Mouse (Mus musculus) stomach, embryonic 14.5 days (tissue): Measurements from ENCODE around the gene Rap1gds1. TPM values are rescaled to one million over a fixed set of nuclear protein-coding genes. Genes with fewer than 3 reads are reported as not detected.

Source experiments
- ATAC-seq: fragments of 200-750 bp; cut with Nextera tagmentation; 2 replicates; pipeline ENCODE4 v1.8.0; 2017; ENCODE audit warnings: low read depth, moderate TSS enrichment; ENCODE audit not compliant: insufficient number of reproducible peaks, insufficient read depth, low FRiP score
- H3K27ac ChIP-seq: fragments of 300-500 bp; sonication (generic); 2 replicates; pipeline ENCODE4 v1.5.1; 2014; ENCODE audit warnings: mild to moderate bottlenecking, low read length, moderate library complexity, mixed read lengths
- H3K27me3 ChIP-seq: fragments of 300-500 bp; sonication (generic); 2 replicates; pipeline ENCODE4 v1.6.1; 2014; ENCODE audit warnings: low read length, control low read depth, mixed read lengths; ENCODE audit not compliant: control insufficient read depth, insufficient read depth
- H3K36me3 ChIP-seq: fragments of 300-500 bp; sonication (generic); 2 replicates; pipeline ENCODE4 v1.6.1; 2014; ENCODE audit warnings: mild to moderate bottlenecking, control low read depth, low read length, moderate library complexity, mixed read lengths; ENCODE audit not compliant: control insufficient read depth, insufficient read depth
- H3K4me1 ChIP-seq: fragments of 300-500 bp; sonication (generic); 2 replicates; pipeline ENCODE4 v1.6.1; 2014; ENCODE audit warnings: low read length, control low read depth, mixed read lengths; ENCODE audit not compliant: control insufficient read depth, insufficient read depth
- H3K4me2 ChIP-seq: fragments of 300-500 bp; sonication (generic); replicated peaks from 2 replicates; pipeline ENCODE4 v1.6.1; 2014; ENCODE audit warnings: low read depth, low read length, control low read depth
- H3K4me3 ChIP-seq: fragments of 300-500 bp; sonication (generic); 2 replicates; pipeline ENCODE4 v1.5.1; 2014; ENCODE audit warnings: low read depth, low read length, control low read depth
- H3K9ac ChIP-seq: fragments of 300-500 bp; sonication (generic); replicated peaks from 2 replicates; pipeline ENCODE4 v1.6.1; 2014; ENCODE audit warnings: low read depth, mild to moderate bottlenecking, control low read depth, low read length, moderate library complexity, mixed read lengths
- H3K9me3 ChIP-seq: fragments of 300-500 bp; sonication (generic); 2 replicates; pipeline ENCODE4 v1.6.1; 2016; ENCODE audit warnings: low read depth, low read length, control low read depth; ENCODE audit not compliant: control insufficient read depth
- WGBS: fragments of 180-500 bp; shearing (Covaris S2); extraction: QIAGEN DNeasy Blood & Tissue Kit; methylation state at CpG from one replicate; pipeline ENCODE4 v1.1.7; 2014; 5-methylcytosine and 5-hydroxymethylcytosine counted together
- polyA plus RNA-seq: library from polyadenylated mRNA; unstranded; fragments of >200 nt; fragmentation: Nextera tagmentation; extraction: Ambion mirVana; gene quantifications from 2 replicates; pipeline ENCODE4 v1.2.1, GENCODE M21; 2014

The Rap1gds1 gene
- polyA plus RNA-seq, 1 experiment from 2014 or later = 51.6 TPM

GRCm38 (mm10) chr3:138958527-138958926, 116.5 kb downstream of the Rap1gds1 start:
- Histone ChIP-seq H3K4me3 (no peak overlapping the region), H3K27ac (no peak overlapping the region), H3K9ac (no peak overlapping the region), H3K27me3 (no peaks in the 10 kb centered on the region), H3K9me3 (no peaks in the 10 kb centered on the region), H3K4me1 (no peaks in the 10 kb centered on the region), H3K36me3 (peaks cover 27% of the 10 kb centered on the region; the same call in 1 of the 2 replicates), H3K4me2 (no peak overlapping the region)
- WGBS = 94% methylated on average over 8 of the region's 8 CpGs
- no peak for ATAC-seq

- H3K36me3 ChIP-seq = peaks cover 17% of the 10 kb centered on the region; the same call in 1 of the 2 replicates
- H3K27me3 ChIP-seq = no peaks in the 10 kb centered on the region
- no peaks in the 10 kb centered on the region for H3K4me1 ChIP-seq
- no peak for ATAC-seq
- WGBS = 92% methylated on average over 7 of the region's 7 CpGs
- no peak overlapping the region for H3K9ac ChIP-seq
- no peak overlapping the region for H3K27ac ChIP-seq
- H3K9me3 ChIP-seq = no peaks in the 10 kb centered on the region
- H3K4me3 ChIP-seq = no peak overlapping the region
- no peak overlapping the region for H3K4me2 ChIP-seq
Measured at GRCm38 (mm10) chr3:138955220-138955619, 119.8 kb downstream of the Rap1gds1 start.

GRCm38 (mm10) chr3:138949081-138949480, 125.9 kb downstream of the Rap1gds1 start:
- H3K9ac ChIP-seq = no peak overlapping the region

GRCm38 (mm10) chr3:138945516-138945915, 129.5 kb downstream of the Rap1gds1 start:
- Histone ChIP-seq H3K9ac (no peak overlapping the region), H3K27me3 (no peaks in the 10 kb centered on the region), H3K4me2 (no peak overlapping the region), H3K4me1 (no peaks in the 10 kb centered on the region), H3K9me3 (no peaks in the 10 kb centered on the region), H3K36me3 (peaks cover 23% of the 10 kb centered on the region; the same call in 1 of the 2 replicates), H3K4me3 (no peak overlapping the region), H3K27ac (no peak overlapping the region)
- WGBS = 94% methylated on average over 3 of the region's 3 CpGs
- ATAC-seq = no peak

More at GRCm38 (mm10) chr3:138949081-138949480, 125.9 kb downstream of the Rap1gds1 start:
- WGBS = 95% methylated on average over 9 of the region's 9 CpGs
- H3K9me3 ChIP-seq = no peaks in the 10 kb centered on the region
- H3K4me2 ChIP-seq = no peak overlapping the region
- H3K4me3 ChIP-seq = no peak overlapping the region
- no peak overlapping the region for H3K27ac ChIP-seq
- no peak for ATAC-seq
- H3K27me3 ChIP-seq = no peaks in the 10 kb centered on the region
- peaks cover 15% of the 10 kb centered on the region; the same call in 1 of the 2 replicates for H3K36me3 ChIP-seq
- no peaks in the 10 kb centered on the region for H3K4me1 ChIP-seq

GRCm38 (mm10) chr3:138941604-138942003, 133.4 kb downstream of the Rap1gds1 start:
- H3K27me3 ChIP-seq = no peaks in the 10 kb centered on the region
- WGBS = 58% methylated on average over 9 of the region's 9 CpGs
- ATAC-seq = no peak
- H3K9me3 ChIP-seq = no peaks in the 10 kb centered on the region
- no peaks in the 10 kb centered on the region for H3K4me1 ChIP-seq
- no peak overlapping the region for H3K9ac ChIP-seq
- H3K4me2 ChIP-seq = no peak overlapping the region
- H3K4me3 ChIP-seq = no peak overlapping the region
- H3K36me3 ChIP-seq = peaks cover 45% of the 10 kb centered on the region
- H3K27ac ChIP-seq = no peak overlapping the region

- no peaks in the 10 kb centered on the region for H3K27me3 ChIP-seq
- H3K4me3 ChIP-seq = no peak overlapping the region
- H3K4me1 ChIP-seq = no peaks in the 10 kb centered on the region
- no peak overlapping the region for H3K4me2 ChIP-seq
- 95% methylated on average over 10 of the region's 10 CpGs for WGBS
- H3K9ac ChIP-seq = no peak overlapping the region
- no peak overlapping the region for H3K27ac ChIP-seq
- no peak for ATAC-seq
- H3K9me3 ChIP-seq = no peaks in the 10 kb centered on the region
- H3K36me3 ChIP-seq = peaks cover 31% of the 10 kb centered on the region
Measured at GRCm38 (mm10) chr3:138937241-138937640, 137.8 kb downstream of the Rap1gds1 start.

DNA sequence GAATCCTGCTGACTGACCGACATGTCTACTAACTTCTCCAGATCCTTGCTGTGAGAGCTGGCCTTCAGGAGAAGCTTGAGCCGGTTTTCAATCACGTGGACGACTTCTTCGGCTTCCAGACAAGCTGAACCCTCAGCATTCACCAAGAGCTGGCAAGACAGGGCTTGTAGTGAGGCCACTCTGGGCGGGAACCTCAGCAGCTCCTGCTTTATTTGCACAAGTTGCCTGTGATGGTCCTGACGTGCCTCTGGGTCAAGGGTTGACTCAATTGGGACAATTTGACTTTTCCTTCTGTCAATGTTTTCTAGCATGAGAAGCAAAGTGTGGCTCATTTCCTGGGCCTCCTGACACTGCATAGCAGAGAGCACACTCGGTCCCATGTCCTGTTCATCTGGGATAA, 138.2 kb downstream of the Rap1gds1 start:
- Histone ChIP-seq H3K27me3 (no peaks in the 10 kb centered on the region), H3K4me1 (no peaks in the 10 kb centered on the region), H3K4me2 (no peak overlapping the region), H3K9me3 (no peaks in the 10 kb centered on the region), H3K9ac (no peak overlapping the region), H3K4me3 (no peak overlapping the region), H3K27ac (no peak overlapping the region), H3K36me3 (peaks cover 27% of the 10 kb centered on the region)
- no peak for ATAC-seq
- 80% methylated on average over 8 of the region's 8 CpGs for WGBS

- Histone ChIP-seq H3K4me3 (no peak overlapping the region), H3K27me3 (no peaks in the 10 kb centered on the region), H3K4me2 (no peak overlapping the region), H3K9me3 (no peaks in the 10 kb centered on the region), H3K4me1 (no peaks in the 10 kb centered on the region), H3K9ac (no peak overlapping the region), H3K36me3 (peaks cover 9% of the 10 kb centered on the region), H3K27ac (no peak overlapping the region)
- no peak for ATAC-seq
- 95% methylated on average over 4 of the region's 4 CpGs for WGBS
Measured at GRCm38 (mm10) chr3:138927437-138927836, 147.6 kb downstream of the Rap1gds1 start.

DNA sequence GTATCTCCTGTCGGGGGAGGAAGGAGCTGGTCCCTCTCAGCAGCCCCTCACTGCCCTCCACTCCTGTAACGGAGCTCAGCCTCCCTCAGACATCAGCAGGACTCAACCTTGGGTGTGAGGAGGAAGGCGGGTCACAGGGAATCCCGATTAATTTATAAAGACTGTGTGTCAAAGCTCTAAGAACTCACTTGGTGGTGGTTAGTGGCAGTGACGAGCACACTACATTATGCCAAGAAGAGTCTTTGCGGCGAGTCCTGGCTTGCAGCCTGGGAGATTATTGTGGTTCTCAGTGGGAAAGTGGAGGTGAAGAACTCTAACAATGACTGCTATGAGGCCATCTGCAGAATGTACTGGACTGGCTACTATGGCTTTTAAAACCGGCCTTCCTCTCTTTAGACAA, 148.8 kb downstream of the Rap1gds1 start:
- no peaks in the 10 kb centered on the region for H3K9me3 ChIP-seq
- H3K27me3 ChIP-seq = no peaks in the 10 kb centered on the region
- H3K36me3 ChIP-seq = peaks cover 9% of the 10 kb centered on the region
- no peak overlapping the region for H3K27ac ChIP-seq
- ATAC-seq = no peak
- H3K9ac ChIP-seq = no peak overlapping the region
- H3K4me3 ChIP-seq = no peak overlapping the region
- no peak overlapping the region for H3K4me2 ChIP-seq
- no peaks in the 10 kb centered on the region for H3K4me1 ChIP-seq
- WGBS = 90% methylated on average over 8 of the region's 8 CpGs
